ENCODE assay signal across 8 mouse cellular contexts in the genomic region with DNA sequence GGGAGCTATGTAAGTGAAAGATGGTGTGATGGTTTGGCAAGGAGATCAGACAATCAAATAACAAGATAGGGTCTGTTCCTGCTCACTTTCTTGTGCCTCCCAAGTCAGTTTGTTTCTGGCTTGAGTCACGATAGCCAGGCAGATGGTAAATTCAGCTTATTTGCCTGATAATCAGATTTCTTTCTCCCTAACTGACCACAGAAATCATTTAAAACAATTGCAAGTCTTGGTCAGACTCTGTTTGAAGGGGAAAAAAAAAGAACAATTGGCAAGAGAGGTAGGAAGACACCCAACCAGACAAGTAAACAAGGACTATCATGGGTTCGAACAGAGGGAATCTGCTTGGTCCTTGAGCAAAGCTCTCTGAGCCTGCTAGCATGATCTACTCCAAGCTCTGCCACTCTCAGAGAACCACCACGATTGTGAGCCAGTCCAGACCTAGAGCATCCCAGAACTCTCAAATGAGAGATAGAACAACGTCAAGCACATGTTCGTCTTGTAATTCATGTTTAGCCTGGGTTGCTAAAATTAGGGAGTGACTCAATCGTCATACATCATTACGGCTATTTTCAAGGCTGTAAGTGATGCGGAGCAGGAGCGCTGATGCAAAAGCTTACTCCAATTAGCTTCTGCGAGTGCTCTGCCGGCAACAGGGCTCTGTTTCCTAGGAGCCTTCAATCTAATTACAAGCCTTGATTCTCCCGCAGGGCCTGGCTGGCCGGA.
A peak's percentile ranks its signal among the peaks of the same experiment; 100 is the strongest.
DNase-seq lines count a peak whose midpoint lies in the region; ATAC-seq lines count a peak whose summit lies in the region.

No protein-coding gene starts in this region.

- no peaks in the 10 kb centered on the region for H3K9me3 ChIP-seq in forebrain, embryonic 13.5 days (replicated peaks)
- no peaks in the 10 kb centered on the region for H3K9me3 ChIP-seq in liver, embryonic 11.5 days (ENCODE audit: control insufficient read depth, low read length)

- no peaks in the 10 kb centered on the region for H3K36me3 ChIP-seq in forebrain, embryonic 13.5 days (ENCODE audit: poor library complexity, severe bottlenecking)
- H3K36me3 ChIP-seq in liver, embryonic 11.5 days (ENCODE audit: control insufficient read depth, insufficient read depth, low read length), result no peaks in the 10 kb centered on the region

- H3K27me3 ChIP-seq in forebrain, embryonic 13.5 days, result no peaks in the 10 kb centered on the region
- H3K27me3 ChIP-seq in liver, embryonic 11.5 days (replicated peaks; ENCODE audit: control insufficient read depth, insufficient read depth, low read length), result no peaks in the 10 kb centered on the region

- peak; percentile 39 for DNase-seq in right cerebral cortex, adult 18-20 months
- DNase-seq in right cerebral cortex, postnatal 14 days, result no peak
- DNase-seq in left cerebral cortex, postnatal 4 days, result peak; percentile 47
- DNase-seq in liver, embryonic 11.5 days (ENCODE audit: low spot score), result no peak
- DNase-seq in kidney, adult 18-20 months, result no peak
- no peak for DNase-seq in Muller cell, postnatal 12 days (ENCODE audit: inconsistent ontology term)

- no peak overlapping the region for H3K9ac ChIP-seq in forebrain, embryonic 13.5 days
- H3K9ac ChIP-seq in liver, embryonic 11.5 days (ENCODE audit: low read depth, low read length), result no peak overlapping the region

- H3K27ac ChIP-seq in forebrain, embryonic 13.5 days, result no peak overlapping the region
- H3K27ac ChIP-seq in liver, embryonic 11.5 days (ENCODE audit: low read depth, low read length), result no peak overlapping the region

- intact Hi-C loops in left cerebral cortex, postnatal 4 days (cut with DNase I), result no loop called here

- H3K4me1 ChIP-seq in forebrain, embryonic 13.5 days, result peaks cover 22% of the 10 kb centered on the region
- no peaks in the 10 kb centered on the region for H3K4me1 ChIP-seq in liver, embryonic 11.5 days (replicated peaks; ENCODE audit: control insufficient read depth, insufficient read depth, low read length)

- peak; percentile 67; the same call in 1 of the 2 replicates for ATAC-seq in forebrain, embryonic 13.5 days
- ATAC-seq in granulocyte monocyte progenitor cell, adult 5-6 weeks (replicated peaks; ENCODE audit: poor library complexity, severe bottlenecking), result no peak
- no peak for ATAC-seq in liver, embryonic 11.5 days (replicated peaks; ENCODE audit: low FRiP score)

- peak overlapping the region; percentile 22; the same call in 1 of the 2 replicates for H3K4me2 ChIP-seq in forebrain, embryonic 13.5 days
- no peak overlapping the region for H3K4me2 ChIP-seq in liver, embryonic 11.5 days

- WGBS in forebrain, embryonic 13.5 days, result 31% methylated on average over 13 of the region's 13 CpGs
- 83% methylated on average over 13 of the region's 13 CpGs for WGBS in liver, embryonic 11.5 days

- H3K4me3 ChIP-seq in forebrain, embryonic 13.5 days, result no peak overlapping the region
- H3K4me3 ChIP-seq in liver, embryonic 11.5 days (ENCODE audit: low read depth, low read length), result no peak overlapping the region

Comparison
In these comparisons a context has a peak if more than half of its experiments do, and no peak if none do; other contexts are left out.
1. DNase-seq: peak in right cerebral cortex, adult 18-20 months (single experiment) and left cerebral cortex, postnatal 4 days (single experiment); none in right cerebral cortex, postnatal 14 days (single experiment), liver, embryonic 11.5 days (single experiment), kidney, adult 18-20 months (single experiment) and Muller cell, postnatal 12 days (single experiment).